Mouse (Mus musculus) mesoderm, embryonic 11.5 days (tissue): ENCODE results near the gene Nudt3.
A peak's percentile ranks its signal among the peaks of the same experiment; 100 is the strongest.
"Not testable (repeated sequence)": the region's sequence is repeated elsewhere in the genome, so short reads cannot be mapped to it uniquely, and the experiment has no call there.

Source experiments
- DNase-seq: peaks from one replicate; pipeline ENCODE4 v3.0.0-alpha.2; 2012; ENCODE audit warnings: low read depth, low spot score

The Nudt3 gene

GRCm38 (mm10) chr17:27636132-27637020 is 13.1 kb upstream of the Nudt3 start, which contains the start of gene Rps10:
Gene Rps10 (minus strand): TSS chr17:27636669.
- no peak for DNase-seq

- DNase-seq: not testable (repeated sequence)
Measured at GRCm38 (mm10) chr17:27635575-27635903, 12.2 kb upstream of the Nudt3 start.

DNA sequence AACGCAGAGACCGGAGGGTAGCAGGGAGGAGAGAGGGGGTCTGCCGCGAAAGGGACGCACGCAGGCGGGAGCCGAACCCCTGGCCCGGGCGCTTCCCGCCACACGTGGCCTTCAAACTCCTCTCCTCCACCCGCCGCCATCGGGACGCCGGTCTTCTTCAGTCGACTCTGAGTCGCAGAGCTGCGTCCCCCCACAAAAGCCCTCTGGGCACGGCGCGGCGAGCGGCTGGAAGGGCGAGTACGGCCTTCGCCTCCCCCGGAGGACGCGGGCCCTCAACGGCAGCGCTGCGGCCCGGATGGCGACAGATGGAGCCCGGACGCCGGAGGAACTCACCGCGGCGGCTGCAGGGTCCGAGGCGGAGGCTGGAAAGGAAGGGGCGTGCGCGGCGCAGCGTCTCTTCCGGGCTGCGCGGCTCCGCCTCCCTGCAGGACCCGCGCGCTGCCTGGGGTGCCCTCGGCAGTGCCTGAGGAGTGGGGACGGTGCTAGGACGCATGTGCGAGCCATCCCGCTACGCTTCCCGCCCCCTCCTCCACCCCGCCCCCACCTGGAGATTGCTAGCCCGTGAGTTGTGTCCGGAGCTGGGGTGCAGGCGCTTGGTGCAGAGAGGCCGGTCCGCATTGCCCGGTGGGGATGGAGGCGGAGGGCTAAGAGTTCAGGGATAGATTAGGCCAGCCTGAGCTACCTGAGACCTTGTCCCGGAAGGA is 11.7 kb upstream of the Nudt3 start, which contains the start of gene RPS10-NUDT3:
RPS10-NUDT3 (minus strand) TSS at position 352 of the 704 bp plus-strand sequence.
- peak; percentile 95 for DNase-seq

DNA sequence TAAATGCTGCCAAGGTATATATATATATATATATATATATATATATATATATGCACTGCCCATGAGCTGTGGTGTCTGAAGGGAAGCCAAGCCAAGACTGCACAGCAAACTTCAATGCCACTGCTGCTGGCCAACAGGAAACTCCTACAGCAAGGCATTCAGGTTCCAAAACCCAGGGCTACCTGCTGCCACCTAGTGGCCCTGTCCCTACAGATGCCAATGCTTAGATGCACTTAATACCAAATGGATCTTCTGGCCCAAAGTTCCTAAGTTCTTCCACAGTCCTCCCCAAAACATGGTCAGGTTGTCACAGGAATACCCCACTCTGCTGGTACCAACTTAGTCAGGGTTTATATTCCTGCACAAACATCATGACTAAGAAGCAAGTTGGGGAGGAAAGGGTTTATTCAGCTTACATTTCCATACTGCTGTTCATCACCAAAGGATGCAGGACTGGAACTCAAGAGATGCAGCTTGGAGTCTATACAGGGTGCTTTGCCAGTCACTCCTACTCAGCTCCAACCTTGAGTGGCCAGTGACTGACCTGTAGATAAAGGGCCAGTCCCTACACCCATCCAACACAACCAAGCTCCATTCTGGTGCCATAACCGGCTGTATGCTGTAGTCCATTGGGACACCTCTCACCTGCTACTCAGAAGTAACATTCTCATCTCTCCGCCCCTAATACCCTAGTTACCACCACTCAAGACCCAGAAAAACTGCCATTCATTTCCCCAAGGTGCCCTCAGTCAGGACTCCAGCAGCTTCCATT is 6.1 kb upstream of the Nudt3 start:
- peak; percentile 84 for DNase-seq

DNA sequence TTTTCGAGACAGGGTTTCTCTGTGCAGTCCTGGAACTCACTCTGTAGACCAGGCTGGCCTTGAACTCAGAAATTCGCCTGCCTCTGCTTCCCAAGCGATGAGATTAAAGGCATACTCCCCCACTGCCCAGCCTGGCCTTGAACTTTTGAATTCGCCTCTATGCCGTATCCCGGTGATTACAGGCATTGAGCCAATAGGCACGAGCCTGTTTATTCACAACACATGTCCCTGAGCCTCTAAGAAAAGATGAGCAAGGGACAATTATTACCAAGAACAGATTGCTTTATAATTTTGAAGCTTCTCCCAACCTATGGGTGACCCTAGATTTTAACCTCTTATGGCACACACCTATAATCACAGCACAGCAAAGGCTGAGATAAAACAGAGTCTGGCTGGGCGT is 5.1 kb upstream of the Nudt3 start:
- no peak for DNase-seq

GRCm38 (mm10) chr17:27627451-27627850 is 4.2 kb upstream of the Nudt3 start:
- DNase-seq: no peak

DNA sequence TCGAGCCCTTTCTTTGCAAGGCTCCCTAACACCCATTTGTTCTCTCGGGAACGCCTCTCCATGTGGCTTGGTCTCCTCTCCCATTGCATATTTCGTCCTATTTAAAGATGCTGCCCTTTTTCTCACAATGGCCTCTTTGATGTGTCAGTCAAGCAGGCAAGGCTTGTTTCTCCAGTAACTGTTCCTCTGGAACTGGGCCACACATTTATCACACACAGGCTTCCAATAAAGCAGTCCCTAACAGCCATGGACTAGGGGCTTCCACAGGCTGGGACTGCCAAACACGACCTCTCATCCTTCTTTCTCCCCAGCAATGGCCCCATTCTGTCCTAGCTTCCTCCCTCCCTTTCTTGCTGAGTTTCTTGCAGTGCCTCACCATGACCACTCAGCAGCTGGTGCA is 3.4 kb upstream of the Nudt3 start:
- DNase-seq: no peak

DNA sequence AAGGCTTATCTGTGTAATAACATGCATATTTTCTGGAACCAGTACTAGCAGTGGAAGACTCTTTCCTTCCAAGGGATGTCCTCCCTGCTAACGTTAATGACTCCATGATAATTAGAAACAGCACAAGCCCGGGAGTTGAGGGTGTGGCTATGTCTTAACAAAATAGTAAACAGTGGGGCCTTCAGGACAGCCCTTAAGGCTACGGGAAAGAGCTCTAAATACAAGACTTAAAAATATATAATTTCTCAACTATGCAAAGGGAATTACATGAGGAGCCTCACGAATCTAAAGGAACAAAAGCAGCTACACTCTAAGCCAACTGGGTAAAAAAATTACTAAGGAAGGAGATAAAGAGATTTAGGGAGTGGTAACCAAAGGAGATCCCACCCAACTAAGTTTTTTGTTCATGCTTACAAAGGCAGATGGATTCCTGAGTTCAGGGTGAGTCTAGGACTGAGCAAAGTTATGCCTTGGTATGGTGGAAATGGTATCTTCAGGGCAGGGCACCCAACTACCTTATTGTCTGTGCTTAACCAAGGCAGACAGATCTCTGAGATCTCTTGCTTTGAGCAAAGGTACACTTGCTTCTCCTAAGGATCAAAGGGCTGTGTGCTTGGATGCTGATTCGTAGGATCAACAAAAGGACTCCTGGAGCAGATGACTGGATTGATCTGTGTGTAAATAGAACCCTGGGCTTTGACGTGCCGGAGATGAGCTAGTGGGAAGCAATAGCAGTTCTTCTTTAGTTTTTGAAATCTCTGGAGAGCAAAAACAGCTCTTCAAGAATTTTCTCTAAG is 2.4 kb upstream of the Nudt3 start:
- no peak for DNase-seq

DNA sequence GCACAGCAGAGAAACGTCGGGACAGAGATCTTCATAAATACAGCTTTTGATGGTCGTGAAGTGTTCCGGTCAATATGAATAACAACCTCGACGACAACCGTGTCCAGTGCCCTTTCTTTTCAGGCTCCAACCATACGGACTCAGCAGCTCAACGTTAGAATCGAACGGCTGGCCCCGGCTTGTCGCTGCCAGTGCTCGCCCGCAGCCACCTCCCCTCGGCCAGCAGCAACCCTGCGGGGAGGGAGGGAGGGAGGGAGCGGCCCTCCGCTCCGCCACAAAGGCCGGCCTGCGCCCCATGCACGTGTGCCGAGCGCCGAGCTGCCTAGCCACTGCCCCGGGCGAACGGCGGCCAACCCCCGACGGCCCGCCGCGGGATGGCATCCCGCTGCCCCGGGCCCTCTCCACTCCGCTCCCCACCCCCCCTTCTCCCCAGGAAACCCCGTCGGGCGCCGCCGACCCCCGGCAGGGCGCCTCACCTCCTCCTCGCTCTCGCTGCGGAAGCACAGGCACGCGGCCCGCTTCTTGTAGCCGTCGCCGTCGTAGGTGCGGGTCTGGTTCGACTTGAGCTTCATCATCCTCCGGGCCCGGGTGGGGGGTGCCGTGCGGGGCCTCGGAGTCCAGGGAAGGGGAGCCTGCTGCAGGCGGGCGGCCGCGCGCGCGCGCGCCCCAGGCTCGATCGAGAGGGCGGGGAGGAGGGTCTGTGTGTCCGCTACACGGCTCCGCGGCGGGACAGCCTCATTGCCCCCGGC is 510 bp downstream of the Nudt3 start:
- peak; percentile 76 for DNase-seq

GRCm38 (mm10) chr17:27621705-27622531 is 1.4 kb downstream of the Nudt3 start:
- DNase-seq: peak; percentile 50

DNA sequence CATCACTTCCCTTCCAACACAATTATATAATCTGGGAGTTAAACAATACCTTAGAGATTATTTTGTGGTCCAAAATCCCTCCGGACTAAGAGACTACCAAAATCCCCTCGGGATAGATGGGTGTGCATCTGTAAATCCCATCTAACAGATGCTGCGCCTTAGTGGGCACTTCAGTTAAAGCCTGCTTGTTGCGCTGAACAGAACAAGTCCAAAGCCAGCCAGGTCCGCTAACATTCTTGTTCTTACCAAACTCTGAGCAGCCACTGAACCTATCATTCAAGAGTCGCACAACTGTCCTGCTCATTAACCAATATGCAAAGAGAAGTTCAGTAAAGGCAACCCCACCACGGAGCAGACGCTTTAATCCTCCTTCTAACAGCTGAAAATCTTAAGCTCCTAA is 2.1 kb downstream of the Nudt3 start:
- DNase-seq: no peak

DNA sequence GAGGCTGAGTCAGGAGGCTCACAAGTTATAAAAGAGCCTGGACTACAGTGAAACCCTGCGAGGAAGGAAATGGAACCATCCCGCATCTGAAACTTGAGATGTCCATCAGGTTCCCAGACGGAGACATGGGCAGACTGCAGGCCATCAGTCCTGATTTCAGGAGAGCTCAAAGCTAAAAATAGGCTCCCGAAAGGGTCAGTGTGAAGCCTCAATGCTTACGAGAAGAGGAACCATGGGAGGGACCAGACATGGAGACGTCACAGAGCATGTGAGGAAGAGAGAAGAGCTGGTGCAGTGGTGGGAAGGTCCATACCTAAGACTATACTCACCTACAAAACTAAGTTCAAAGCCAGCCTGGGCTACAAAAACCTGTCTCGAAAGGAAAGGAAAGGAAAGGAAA is 7.9 kb downstream of the Nudt3 start:
- DNase-seq: no peak

- no peak for DNase-seq
Measured at GRCm38 (mm10) chr17:27613016-27613415, 10.3 kb downstream of the Nudt3 start.

GRCm38 (mm10) chr17:27611994-27612393 is 11.3 kb downstream of the Nudt3 start:
- DNase-seq: no peak

DNA sequence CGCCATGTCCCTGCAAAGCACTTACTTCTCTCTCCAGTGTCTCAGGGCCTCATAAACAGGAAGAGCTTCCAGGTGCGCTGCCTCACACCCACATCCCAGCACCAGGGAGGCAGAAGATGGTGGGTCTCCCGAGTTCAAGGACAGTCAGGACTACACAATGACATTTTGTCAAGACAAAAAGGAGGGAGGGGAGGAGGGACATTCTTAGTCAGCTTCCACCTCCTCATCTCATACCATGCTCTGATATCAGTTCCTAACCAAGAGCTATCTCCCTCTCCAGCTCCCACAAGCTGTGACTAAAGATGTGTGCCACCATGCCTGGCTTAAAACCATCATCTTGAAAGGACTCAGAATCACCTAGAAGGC is 11.8 kb downstream of the Nudt3 start:
- no peak for DNase-seq

GRCm38 (mm10) chr17:27610679-27611518 is 12.4 kb downstream of the Nudt3 start:
- DNase-seq: no peak

DNA sequence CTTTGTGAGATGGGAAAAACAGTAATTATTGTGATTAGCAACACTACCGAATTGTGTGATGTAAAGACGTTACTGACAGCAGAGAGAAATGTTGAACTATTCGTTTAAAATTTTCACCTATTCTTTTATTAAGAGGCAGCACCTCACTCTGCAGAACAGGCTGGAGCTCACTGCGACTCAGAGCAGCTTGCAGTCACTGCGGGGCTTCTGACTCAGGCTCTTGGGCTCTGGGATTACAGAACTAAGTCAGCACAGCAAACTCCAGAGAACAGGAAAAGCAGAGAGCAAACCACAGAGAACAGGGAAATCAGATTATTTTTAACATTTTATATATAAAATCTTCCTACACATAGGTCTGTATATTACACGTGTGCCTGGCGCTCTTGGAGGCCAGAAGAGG is 13.7 kb downstream of the Nudt3 start:
- DNase-seq: no peak

DNA sequence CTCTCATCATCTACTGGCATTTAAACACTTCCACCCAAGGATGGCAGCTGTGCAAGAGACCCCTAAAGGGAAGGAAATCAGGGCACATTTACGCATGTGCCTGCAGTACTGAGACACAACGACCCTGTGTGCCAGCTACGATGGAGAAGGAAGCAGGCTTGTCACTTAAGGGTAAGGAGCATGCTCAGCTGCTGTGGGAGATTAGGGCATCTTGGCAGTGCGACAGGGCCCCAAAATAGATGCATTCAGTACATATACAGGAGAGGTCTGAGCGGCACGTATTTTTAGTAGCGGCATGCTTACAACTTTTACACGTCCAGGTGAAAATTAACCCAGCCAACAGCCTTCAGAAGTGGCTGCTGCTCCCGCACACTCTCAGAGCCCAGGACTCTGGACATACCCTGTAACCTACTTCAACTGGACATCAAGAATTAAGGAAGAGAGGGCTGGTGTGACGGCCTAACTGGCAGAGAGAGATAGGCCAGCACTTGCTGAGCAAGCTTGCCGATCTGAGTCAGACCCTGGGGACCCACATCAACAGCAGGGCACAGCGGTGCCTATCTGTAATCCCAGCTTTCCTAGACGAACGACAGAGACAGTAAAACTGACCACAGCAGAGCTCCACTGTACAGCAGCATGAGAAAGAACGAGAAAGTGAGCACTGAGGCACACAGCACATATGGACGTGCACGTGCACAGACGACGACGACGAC is 19.6 kb downstream of the Nudt3 start:
- DNase-seq: no peak
